ENCODE assay signal across 17 mouse cellular contexts in genomic region chr16:45718296-45718695, GRCm38 (mm10). TPM values are rescaled to one million over a fixed set of nuclear protein-coding genes. Genes with fewer than 3 reads are reported as not detected.
"Had no signal": no experiment of that assay in that cellular context is flagged by ENCODE, and none has a peak within 500 bp of the region (broad histone marks: within the 10 kb centered on the region; RNA-seq: fewer than 3 reads in every experiment).

No protein-coding gene starts in this region.

- H3K4me2 ChIP-seq: neural tube, embryonic 13.5 days; neural tube, embryonic 15.5 days; stomach, embryonic 15.5 days had no signal

- DNase-seq: retina, postnatal 1 day; right cerebral cortex, adult 18-20 months; right cerebral cortex, postnatal 14 days; right cerebral cortex, postnatal 25 days; right cerebral cortex, postnatal 4 days; spleen, adult 18-20 months; thymus, adult 18-20 months; thymus, adult 2 months; thymus, postnatal 14 days; thymus, postnatal 25 days; thymus, postnatal 36 days; thymus, postnatal 4 days had no signal

- H3K4me1 ChIP-seq: stomach, embryonic 15.5 days had no signal

- H3K27ac ChIP-seq: neural tube, embryonic 13.5 days; neural tube, embryonic 15.5 days; stomach, embryonic 15.5 days; stomach, postnatal 0 days had no signal

- H3K9ac ChIP-seq: neural tube, embryonic 13.5 days; neural tube, embryonic 15.5 days; stomach, embryonic 15.5 days had no signal

- H3K27me3 ChIP-seq: neural tube, embryonic 13.5 days; neural tube, embryonic 15.5 days; stomach, embryonic 15.5 days had no signal

- H3K9me3 ChIP-seq: neural tube, embryonic 13.5 days; neural tube, embryonic 15.5 days; stomach, embryonic 15.5 days had no signal

- H3K4me3 ChIP-seq: neural tube, embryonic 13.5 days; neural tube, embryonic 15.5 days; stomach, embryonic 15.5 days had no signal

- H3K36me3 ChIP-seq: stomach, embryonic 15.5 days had no signal

RNA-seq across cellular contexts. Expression of gene Tmprss7, which starts 24.8 kb away (rescaled TPM):
- polyA plus RNA-seq: stomach, embryonic 14.5 days; stomach, embryonic 15.5 days had no signal
